8 mouse cellular contexts compared by ENCODE assay signal in genomic region chr10:75212981-75213380, GRCm38 (mm10). TPM values are rescaled to one million over a fixed set of nuclear protein-coding genes. Genes with fewer than 3 reads are reported as not detected.
DNase-seq lines count a peak whose midpoint lies in the region; ATAC-seq lines count a peak whose summit lies in the region.

No protein-coding gene starts in this region.

- peak overlapping the region; percentile 90 for H3K4me3 ChIP-seq in limb, embryonic 10.5 days
- peak overlapping the region; percentile 71 for H3K4me3 ChIP-seq in neural tube, embryonic 12.5 days

- no peaks in the 10 kb centered on the region for H3K36me3 ChIP-seq in limb, embryonic 10.5 days
- H3K36me3 ChIP-seq in neural tube, embryonic 12.5 days, result no peaks in the 10 kb centered on the region

- ATAC-seq in neural tube, embryonic 12.5 days (ENCODE audit: low FRiP score, low read depth), result no peak

- H3K27me3 ChIP-seq in limb, embryonic 10.5 days (ENCODE audit: low read depth, poor library complexity, severe bottlenecking), result no peaks in the 10 kb centered on the region
- H3K27me3 ChIP-seq in neural tube, embryonic 12.5 days (replicated peaks), result no peaks in the 10 kb centered on the region

- peak; percentile 41 for DNase-seq in adrenal gland, postnatal 25 days
- no peak for DNase-seq in adrenal gland, adult 8-10 months
- peak; percentile 14 for DNase-seq in thymus, postnatal 14 days
- DNase-seq in thymus, postnatal 36 days, result no peak
- peak; percentile 28 for DNase-seq in heart, postnatal 4 days
- no peak for DNase-seq in limb, embryonic 10.5 days (ENCODE audit: low spot score)
- no peak for DNase-seq in urinary bladder, adult 18-20 months (ENCODE audit: low spot score in 2 of 2)

- no peak overlapping the region; the same call in 1 of the 2 replicates for H3K27ac ChIP-seq in limb, embryonic 10.5 days
- H3K27ac ChIP-seq in neural tube, embryonic 12.5 days, result no peak overlapping the region

- peaks cover 11% of the 10 kb centered on the region for H3K4me1 ChIP-seq in limb, embryonic 10.5 days
- H3K4me1 ChIP-seq in neural tube, embryonic 12.5 days, result peaks cover 5% of the 10 kb centered on the region; the same call in 1 of the 2 replicates

- no peaks in the 10 kb centered on the region for H3K9me3 ChIP-seq in limb, embryonic 10.5 days (replicated peaks)
- no peaks in the 10 kb centered on the region for H3K9me3 ChIP-seq in neural tube, embryonic 12.5 days

- 59% methylated on average over 7 of the region's 7 CpGs for WGBS in limb, embryonic 10.5 days
- WGBS in neural tube, embryonic 12.5 days, result 43% methylated on average over 7 of the region's 7 CpGs

- H3K4me2 ChIP-seq in neural tube, embryonic 12.5 days (replicated peaks), result peak overlapping the region; percentile 67

- H3K9ac ChIP-seq in neural tube, embryonic 12.5 days, result peak overlapping the region; percentile 80

RNA-seq across cellular contexts. Expression of gene Specc1l, which starts 1.1 kb away (rescaled TPM):
- 53.3 and 63.5 TPM in 2 replicates for total RNA-seq in adrenal gland, postnatal 25 days (2021)
- 10 to 100 TPM; 62.7 to 81.0 (median 64.4) TPM for total RNA-seq in adrenal gland, adult 8-10 months (2022)
- total RNA-seq in heart, postnatal 4 days (2021), result 10 to 100 TPM; 47.6 to 48.8 TPM
- 33.5 and 41.9 TPM in 2 replicates for polyA plus RNA-seq in limb, embryonic 10.5 days (2016; fragmentation: Nextera tagmentation; extraction: Ambion mirVana)
- 40.0 and 43.2 TPM in 2 replicates for polyA plus RNA-seq in neural tube, embryonic 12.5 days (2016; fragmentation: Nextera tagmentation; extraction: Ambion mirVana)

Comparison
In these comparisons a context has a peak if more than half of its experiments do, and no peak if none do; other contexts are left out.
1. DNase-seq: peak in adrenal gland, postnatal 25 days (single experiment), thymus, postnatal 14 days (single experiment) and heart, postnatal 4 days (single experiment); none in adrenal gland, adult 8-10 months (single experiment), thymus, postnatal 36 days (0 of 2), limb, embryonic 10.5 days (single experiment) and urinary bladder, adult 18-20 months (0 of 2).